Mouse (Mus musculus) cortical plate, adult 2 months (tissue): ENCODE data around the gene Atg16l2.

Experiments
- CTCF ChIP-seq: fragments of 200-500 bp; IDR thresholded peaks from 2 replicates; pipeline ENCODE4 v1.5.1; 2011; ENCODE audit warnings: mild to moderate bottlenecking, control low read depth, low read length; ENCODE audit not compliant: insufficient read depth; ENCODE audit errors: extremely low read depth
- POLR2A ChIP-seq: fragments of 200-500 bp; IDR thresholded peaks from 2 replicates; pipeline ENCODE4 v1.6.1; 2011; ENCODE audit warnings: mild to moderate bottlenecking, low read length, control low read depth; ENCODE audit not compliant: insufficient read depth; ENCODE audit errors: extremely low read depth

- TF ChIP-seq CTCF: no peak
- no peak for TF ChIP-seq POLR2A
These were observed 39.4 kb upstream of the Atg16l2 start for GRCm38 (mm10) chr7:101341405-101341804.
